Mouse (Mus musculus) heart, embryonic 15.5 days (tissue): Measurements from ENCODE around the gene Plcl2. TPM values are rescaled to one million over a fixed set of nuclear protein-coding genes. Genes with fewer than 3 reads are reported as not detected.
"Not testable (repeated sequence)": the region's sequence is repeated elsewhere in the genome, so short reads cannot be mapped to it uniquely, and the experiment has no call there.

Source experiments
- ATAC-seq: fragments of 200-750 bp; cut with Nextera tagmentation; replicated peaks from 2 replicates; pipeline ENCODE4 v1.8.0; 2017; ENCODE audit warnings: low read depth, moderate TSS enrichment; ENCODE audit not compliant: insufficient number of reproducible peaks, insufficient read depth, low FRiP score
- H3K27ac ChIP-seq: fragments of 300-500 bp; sonication (generic); 2 replicates; pipeline ENCODE4 v1.5.1; 2015; ENCODE audit warnings: mild to moderate bottlenecking, inconsistent platforms
- H3K27me3 ChIP-seq: fragments of 300-500 bp; sonication (generic); 2 replicates; pipeline ENCODE4 v1.6.1; 2015; ENCODE audit warnings: inconsistent platforms
- H3K36me3 ChIP-seq: fragments of 300-500 bp; sonication (generic); 2 replicates; pipeline ENCODE4 v1.6.1; 2015; ENCODE audit warnings: mild to moderate bottlenecking, inconsistent platforms
- H3K4me1 ChIP-seq: fragments of 300-500 bp; sonication (generic); replicated peaks from 2 replicates; pipeline ENCODE4 v1.6.1; 2015; ENCODE audit warnings: inconsistent platforms
- H3K4me2 ChIP-seq: fragments of 300-500 bp; sonication (generic); 2 replicates; pipeline ENCODE4 v1.6.1; 2015; ENCODE audit warnings: inconsistent platforms, mild to moderate bottlenecking, moderate library complexity
- H3K4me3 ChIP-seq: fragments of 300-500 bp; sonication (generic); 2 replicates; pipeline ENCODE4 v1.5.1; 2015; ENCODE audit warnings: mild to moderate bottlenecking, inconsistent platforms
- H3K9ac ChIP-seq: fragments of 300-500 bp; sonication (generic); 2 replicates; pipeline ENCODE4 v1.6.1; 2015; ENCODE audit warnings: mild to moderate bottlenecking, inconsistent platforms
- H3K9me3 ChIP-seq: fragments of 300-500 bp; sonication (generic); replicated peaks from 2 replicates; pipeline ENCODE4 v1.6.1; 2016; ENCODE audit warnings: inconsistent platforms
- WGBS: fragments of 180-500 bp; shearing (Covaris S2); methylation state at CpG from one replicate; pipeline ENCODE4 v1.1.7; 2015; ENCODE audit warnings: mixed read lengths; 5-methylcytosine and 5-hydroxymethylcytosine counted together
- polyA plus RNA-seq: library from polyadenylated mRNA; unstranded; fragments of >200 nt; fragmentation: Nextera tagmentation; extraction: Ambion mirVana; gene quantifications from 2 replicates; pipeline ENCODE4 v1.2.1, GENCODE M21; 2015

Plcl2 gene
- polyA plus RNA-seq, 1 experiment from 2014 or later = 2.9 TPM

- no peak for ATAC-seq
- no peak overlapping the region for H3K27ac ChIP-seq
- H3K4me2 ChIP-seq = no peak overlapping the region
- 43% methylated on average over 3 of the region's 3 CpGs for WGBS
- peaks cover 8% of the 10 kb centered on the region for H3K4me1 ChIP-seq
- H3K27me3 ChIP-seq = no peaks in the 10 kb centered on the region
- H3K9me3 ChIP-seq = no peaks in the 10 kb centered on the region
- no peaks in the 10 kb centered on the region for H3K36me3 ChIP-seq
- H3K4me3 ChIP-seq = no peak overlapping the region
- H3K9ac ChIP-seq = no peak overlapping the region
Observed at GRCm38 (mm10) chr17:50587941-50588340, 78.7 kb downstream of the Plcl2 start.

- peak; percentile 60 for ATAC-seq
- peaks cover 13% of the 10 kb centered on the region for H3K4me1 ChIP-seq
- H3K4me3 ChIP-seq = no peak overlapping the region
- 39% methylated on average over 6 of the region's 6 CpGs for WGBS
- H3K27ac ChIP-seq = peak overlapping the region; percentile 29
- H3K9ac ChIP-seq = no peak overlapping the region
- no peaks in the 10 kb centered on the region for H3K9me3 ChIP-seq
- no peaks in the 10 kb centered on the region for H3K36me3 ChIP-seq
- no peaks in the 10 kb centered on the region for H3K27me3 ChIP-seq
- H3K4me2 ChIP-seq = no peak overlapping the region
Observed at GRCm38 (mm10) chr17:50600178-50600577, 91.0 kb downstream of the Plcl2 start.

- H3K27me3 ChIP-seq = no peaks in the 10 kb centered on the region
- no peak overlapping the region for H3K4me3 ChIP-seq
- no peaks in the 10 kb centered on the region for H3K36me3 ChIP-seq
- H3K27ac ChIP-seq = peak overlapping the region; percentile 29
- 70% methylated on average over 1 of the region's 1 CpGs for WGBS
- H3K9me3 ChIP-seq = no peaks in the 10 kb centered on the region
- H3K4me1 ChIP-seq = peaks cover 13% of the 10 kb centered on the region
- H3K9ac ChIP-seq = no peak overlapping the region
- H3K4me2 ChIP-seq = no peak overlapping the region
- ATAC-seq = no peak
Observed at GRCm38 (mm10) chr17:50600696-50601095, 91.5 kb downstream of the Plcl2 start.

GRCm38 (mm10) chr17:50606890-50607289 is 97.7 kb downstream of the Plcl2 start:
- H3K4me2 ChIP-seq = no peak overlapping the region
- no peak for ATAC-seq
- H3K4me3 ChIP-seq = no peak overlapping the region
- H3K36me3 ChIP-seq = no peaks in the 10 kb centered on the region; the same call in none of the 2 replicates
- H3K9me3 ChIP-seq = no peaks in the 10 kb centered on the region
- H3K9ac ChIP-seq = no peak overlapping the region
- H3K4me1 ChIP-seq = no peaks in the 10 kb centered on the region
- H3K27me3 ChIP-seq = no peaks in the 10 kb centered on the region
- WGBS = 89% methylated on average over 2 of the region's 2 CpGs
- H3K27ac ChIP-seq = no peak overlapping the region

- 87% methylated on average over 4 of the region's 4 CpGs for WGBS
Observed at GRCm38 (mm10) chr17:50609908-50610307, 100.7 kb downstream of the Plcl2 start.

GRCm38 (mm10) chr17:50620794-50621537 is 111.8 kb downstream of the Plcl2 start:
- Histone ChIP-seq H3K27ac (no peak overlapping the region), H3K4me3 (no peak overlapping the region), H3K9ac (no peak overlapping the region), H3K9me3 (no peaks in the 10 kb centered on the region), H3K4me2 (no peak overlapping the region), H3K27me3 (no peaks in the 10 kb centered on the region), H3K36me3 (no peaks in the 10 kb centered on the region), H3K4me1 (peaks cover 3% of the 10 kb centered on the region; the same call in 1 of the 2 replicates)
- 75% methylated on average over 7 of the region's 7 CpGs for WGBS
- ATAC-seq = no peak

More at GRCm38 (mm10) chr17:50609908-50610307, 100.7 kb downstream of the Plcl2 start:
- peaks cover 11% of the 10 kb centered on the region for H3K36me3 ChIP-seq
- no peak for ATAC-seq
- H3K9me3 ChIP-seq = 0 out of 2 replicates have a peak, but pooled peaks cover 4% of the 10 kb centered on the region
- H3K4me3 ChIP-seq = no peak overlapping the region
- no peaks in the 10 kb centered on the region for H3K27me3 ChIP-seq
- no peaks in the 10 kb centered on the region for H3K4me1 ChIP-seq
- no peak overlapping the region for H3K9ac ChIP-seq
- H3K4me2 ChIP-seq = no peak overlapping the region
- no peak overlapping the region for H3K27ac ChIP-seq

DNA sequence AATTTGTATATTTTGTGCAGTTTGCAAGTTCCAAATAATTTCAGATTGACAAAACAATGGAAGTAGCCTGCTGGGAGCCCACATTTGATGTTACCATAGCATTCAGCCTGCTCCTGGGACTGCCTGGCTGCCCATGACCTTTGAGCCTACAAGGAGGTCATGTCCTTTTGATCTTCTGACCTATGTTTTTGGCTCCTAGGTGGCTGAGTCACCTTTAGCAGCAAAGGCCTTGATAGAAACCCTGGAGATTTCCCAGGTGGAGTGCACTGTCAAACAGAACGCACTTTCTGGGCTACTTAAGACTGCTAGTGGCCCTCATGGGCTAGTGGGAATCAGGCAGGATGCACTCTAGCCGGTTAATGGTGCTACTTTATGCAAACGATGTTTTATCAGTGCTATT is 112.8 kb downstream of the Plcl2 start:
- no peaks in the 10 kb centered on the region for H3K27me3 ChIP-seq
- no peak overlapping the region for H3K27ac ChIP-seq
- H3K36me3 ChIP-seq = no peaks in the 10 kb centered on the region
- no peaks in the 10 kb centered on the region for H3K9me3 ChIP-seq
- no peak overlapping the region for H3K4me2 ChIP-seq
- no peak for ATAC-seq
- WGBS = 64% methylated on average over 3 of the region's 3 CpGs
- H3K4me3 ChIP-seq = no peak overlapping the region
- H3K9ac ChIP-seq = no peak overlapping the region
- H3K4me1 ChIP-seq = peaks cover 3% of the 10 kb centered on the region; the same call in 1 of the 2 replicates

GRCm38 (mm10) chr17:50625584-50625983 is 116.4 kb downstream of the Plcl2 start:
- H3K4me1 ChIP-seq = peaks cover 3% of the 10 kb centered on the region; the same call in 1 of the 2 replicates
- no peak overlapping the region for H3K4me3 ChIP-seq
- no peak overlapping the region for H3K4me2 ChIP-seq
- no peak for ATAC-seq
- no peak overlapping the region for H3K27ac ChIP-seq
- H3K9me3 ChIP-seq = no peaks in the 10 kb centered on the region
- H3K27me3 ChIP-seq = no peaks in the 10 kb centered on the region
- no peak overlapping the region for H3K9ac ChIP-seq
- no peaks in the 10 kb centered on the region for H3K36me3 ChIP-seq
- WGBS = 86% methylated on average over 4 of the region's 4 CpGs

DNA sequence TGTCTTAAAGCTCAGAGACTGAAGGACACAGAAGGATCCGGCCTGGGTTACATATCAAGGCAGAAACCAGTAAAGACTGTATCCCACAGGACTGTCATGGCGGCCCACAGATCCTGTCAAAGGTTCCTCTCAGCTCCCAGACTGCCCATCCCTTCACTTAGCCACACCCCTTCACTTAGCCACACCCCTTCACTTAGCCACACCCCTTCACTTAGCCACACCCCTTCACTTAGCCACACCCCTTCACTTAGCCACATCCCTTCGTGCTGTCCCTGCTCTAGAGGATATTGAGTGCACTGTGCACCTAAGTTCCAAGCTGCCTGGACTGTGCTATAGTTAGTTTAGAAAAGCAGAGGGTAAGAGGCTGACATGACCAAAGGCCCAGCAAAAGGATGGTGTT is 118.5 kb downstream of the Plcl2 start:
- Histone ChIP-seq H3K27me3 (no peaks in the 10 kb centered on the region), H3K36me3 (no peaks in the 10 kb centered on the region), H3K4me1 (peaks cover 3% of the 10 kb centered on the region; the same call in 1 of the 2 replicates), H3K9me3 (no peaks in the 10 kb centered on the region), H3K4me3 (no peak overlapping the region), H3K27ac (no peak overlapping the region), H3K4me2 (no peak overlapping the region), H3K9ac (no peak overlapping the region)
- 92% methylated on average over 3 of the region's 3 CpGs for WGBS
- no peak for ATAC-seq

DNA sequence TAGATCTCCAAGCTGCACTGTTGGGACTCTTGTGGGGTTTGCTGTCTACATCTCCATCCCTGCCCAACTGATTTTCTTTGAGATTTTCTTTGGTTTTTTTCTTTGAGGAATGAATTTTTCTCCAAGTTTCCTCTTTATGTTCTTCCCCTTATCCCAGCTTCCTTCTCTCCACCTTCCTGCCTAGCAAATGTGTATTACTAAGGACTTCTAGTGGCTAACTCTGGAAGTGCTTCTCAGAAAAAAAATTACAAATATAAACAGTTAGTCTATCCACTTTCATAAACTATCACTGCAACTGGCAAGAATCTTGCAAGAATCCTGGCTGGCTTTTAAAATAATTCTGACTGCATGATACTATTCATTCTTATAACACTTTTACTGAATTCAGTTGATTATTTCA is 119.5 kb downstream of the Plcl2 start:
- H3K27me3 ChIP-seq = no peaks in the 10 kb centered on the region
- no peaks in the 10 kb centered on the region for H3K36me3 ChIP-seq
- H3K9ac ChIP-seq = no peak overlapping the region
- no peak for ATAC-seq
- no peak overlapping the region for H3K27ac ChIP-seq
- no peaks in the 10 kb centered on the region for H3K9me3 ChIP-seq
- H3K4me1 ChIP-seq = 0 out of 2 replicates have a peak, but pooled peaks cover 3% of the 10 kb centered on the region
- no peak overlapping the region for H3K4me2 ChIP-seq
- no peak overlapping the region for H3K4me3 ChIP-seq

DNA sequence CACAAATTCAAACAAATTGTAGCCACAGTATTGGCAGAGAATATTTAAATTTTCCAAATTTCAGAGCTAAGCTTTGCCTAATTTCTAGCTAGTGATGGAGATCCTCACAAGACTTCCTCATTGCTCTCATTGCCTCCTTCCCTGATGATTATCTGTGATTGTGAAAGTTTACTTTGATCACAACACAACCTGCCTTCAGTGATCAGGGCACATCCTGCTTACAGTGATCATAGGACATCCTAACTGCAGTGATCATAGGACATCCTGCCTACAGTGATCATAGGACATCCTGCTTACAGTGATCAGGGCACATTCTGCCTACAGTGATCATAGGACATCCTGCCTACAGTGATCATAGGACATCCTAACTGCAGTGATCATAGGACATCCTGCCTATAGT is 121.8 kb downstream of the Plcl2 start:
- not testable (repeated sequence) for H3K4me3 ChIP-seq, H3K36me3 ChIP-seq, H3K27me3 ChIP-seq, H3K9ac ChIP-seq, H3K27ac ChIP-seq, H3K4me2 ChIP-seq, H3K9me3 ChIP-seq, ATAC-seq
- peaks cover 18% of the 10 kb centered on the region for H3K4me1 ChIP-seq
